Mouse (Mus musculus) stomach, embryonic 15.5 days (tissue): ENCODE data around the gene Olfr1342. TPM values are rescaled to one million over a fixed set of nuclear protein-coding genes. Genes with fewer than 3 reads are reported as not detected.

Experiments
- ATAC-seq: fragments of 200-750 bp; cut with Nextera tagmentation; 2 replicates; pipeline ENCODE4 v1.8.0; 2017; ENCODE audit warnings: low read depth, moderate number of reproducible peaks, moderate TSS enrichment; ENCODE audit not compliant: insufficient read depth, low FRiP score
- H3K27ac ChIP-seq: fragments of 300-500 bp; sonication (generic); 2 replicates; pipeline ENCODE4 v1.5.1; 2015; ENCODE audit warnings: mild to moderate bottlenecking, inconsistent platforms
- H3K27me3 ChIP-seq: fragments of 300-500 bp; sonication (generic); replicated peaks from 2 replicates; pipeline ENCODE4 v1.6.1; 2015; ENCODE audit warnings: inconsistent platforms
- H3K36me3 ChIP-seq: fragments of 300-500 bp; sonication (generic); 2 replicates; pipeline ENCODE4 v1.6.1; 2015; ENCODE audit warnings: inconsistent platforms
- H3K4me1 ChIP-seq: fragments of 300-500 bp; sonication (generic); 2 replicates; pipeline ENCODE4 v1.6.1; 2015; ENCODE audit warnings: inconsistent platforms
- H3K4me2 ChIP-seq: fragments of 300-500 bp; sonication (generic); 2 replicates; pipeline ENCODE4 v1.6.1; 2015; ENCODE audit warnings: mild to moderate bottlenecking, inconsistent platforms
- H3K4me3 ChIP-seq: fragments of 300-500 bp; sonication (generic); replicated peaks from 2 replicates; pipeline ENCODE4 v1.5.1; 2015; ENCODE audit warnings: inconsistent platforms
- H3K9ac ChIP-seq: fragments of 300-500 bp; sonication (generic); 2 replicates; pipeline ENCODE4 v1.6.1; 2015; ENCODE audit warnings: inconsistent platforms
- H3K9me3 ChIP-seq: fragments of 300-500 bp; sonication (generic); 2 replicates; pipeline ENCODE4 v1.6.1; 2016; ENCODE audit warnings: inconsistent platforms
- WGBS: fragments of 180-500 bp; shearing (Covaris S2); methylation state at CpG from one replicate; pipeline ENCODE4 v1.1.7; 2015; 5-methylcytosine and 5-hydroxymethylcytosine counted together
- polyA plus RNA-seq: library from polyadenylated mRNA; unstranded; fragments of >200 nt; fragmentation: Nextera tagmentation; extraction: Ambion mirVana; gene quantifications from 2 replicates; pipeline ENCODE4 v1.2.1, GENCODE M21; 2015

Gene Olfr1342
- polyA plus RNA-seq, 1 experiment from 2014 or later = not detected

DNA sequence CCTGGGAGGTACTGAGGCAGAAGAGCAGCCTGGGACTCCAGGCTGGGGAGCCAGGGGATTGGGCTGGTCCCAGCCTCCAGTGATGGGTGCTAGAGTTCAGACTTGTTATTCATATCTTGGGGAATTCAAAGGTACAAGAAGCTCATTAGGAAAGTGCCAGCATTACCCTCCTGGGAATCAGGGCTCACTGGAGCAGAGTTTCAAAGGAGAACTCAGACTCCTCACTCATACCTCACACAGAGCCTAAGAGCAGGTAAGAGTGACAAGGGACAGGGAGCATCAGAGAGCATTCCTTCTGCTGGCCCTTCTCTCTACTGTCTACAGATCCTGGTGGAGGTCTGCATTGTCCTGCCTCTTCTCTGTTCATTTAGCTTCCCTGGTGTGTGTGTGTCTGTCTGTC is 33.9 kb downstream of the Olfr1342 start, which contains the start of gene Olfr62:
Olfr62 (plus strand) TSS at position 301 of the 400 bp plus-strand sequence.
- no peak for ATAC-seq
- H3K27ac ChIP-seq = no peak within 1 kb of the TSS
- H3K4me2 ChIP-seq = no peak within 1 kb of the TSS
- H3K27me3 ChIP-seq = no peaks in the 10 kb centered on the region
- no peaks in the 10 kb centered on the region for H3K9me3 ChIP-seq
- no peaks in the 10 kb centered on the region for H3K36me3 ChIP-seq
- no peak within 1 kb of the TSS for H3K9ac ChIP-seq
- H3K4me1 ChIP-seq = no peaks in the 10 kb centered on the region
- H3K4me3 ChIP-seq = no peak within 1 kb of the TSS

DNA sequence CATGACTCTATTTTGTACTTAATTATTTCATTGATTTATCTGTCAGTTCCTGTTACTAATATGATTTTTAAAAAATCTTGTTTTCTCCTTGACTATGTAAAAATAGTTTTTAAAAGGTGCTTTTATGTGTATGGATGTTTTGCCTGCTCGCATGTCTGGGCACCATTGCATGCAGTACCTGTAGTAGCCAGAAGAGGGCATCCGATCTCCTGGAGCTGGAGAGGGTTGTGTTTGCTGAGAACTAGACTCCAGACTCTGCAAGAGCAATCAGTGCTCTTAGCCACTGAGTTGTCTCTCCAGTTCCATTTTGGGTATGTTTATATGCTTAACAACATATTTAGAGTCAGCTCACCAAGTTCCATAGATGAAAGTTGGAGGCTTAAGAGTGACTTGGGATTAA is 47.3 kb downstream of the Olfr1342 start:
- no peak for ATAC-seq
- no peak overlapping the region for H3K4me3 ChIP-seq
- H3K4me2 ChIP-seq = no peak overlapping the region
- H3K9me3 ChIP-seq = no peaks in the 10 kb centered on the region
- H3K27ac ChIP-seq = no peak overlapping the region
- H3K36me3 ChIP-seq = no peaks in the 10 kb centered on the region
- H3K27me3 ChIP-seq = no peaks in the 10 kb centered on the region
- H3K9ac ChIP-seq = no peak overlapping the region
- H3K4me1 ChIP-seq = no peaks in the 10 kb centered on the region
- 6% methylated on average over 2 of the region's 2 CpGs for whole genome bisulfite sequencing

DNA sequence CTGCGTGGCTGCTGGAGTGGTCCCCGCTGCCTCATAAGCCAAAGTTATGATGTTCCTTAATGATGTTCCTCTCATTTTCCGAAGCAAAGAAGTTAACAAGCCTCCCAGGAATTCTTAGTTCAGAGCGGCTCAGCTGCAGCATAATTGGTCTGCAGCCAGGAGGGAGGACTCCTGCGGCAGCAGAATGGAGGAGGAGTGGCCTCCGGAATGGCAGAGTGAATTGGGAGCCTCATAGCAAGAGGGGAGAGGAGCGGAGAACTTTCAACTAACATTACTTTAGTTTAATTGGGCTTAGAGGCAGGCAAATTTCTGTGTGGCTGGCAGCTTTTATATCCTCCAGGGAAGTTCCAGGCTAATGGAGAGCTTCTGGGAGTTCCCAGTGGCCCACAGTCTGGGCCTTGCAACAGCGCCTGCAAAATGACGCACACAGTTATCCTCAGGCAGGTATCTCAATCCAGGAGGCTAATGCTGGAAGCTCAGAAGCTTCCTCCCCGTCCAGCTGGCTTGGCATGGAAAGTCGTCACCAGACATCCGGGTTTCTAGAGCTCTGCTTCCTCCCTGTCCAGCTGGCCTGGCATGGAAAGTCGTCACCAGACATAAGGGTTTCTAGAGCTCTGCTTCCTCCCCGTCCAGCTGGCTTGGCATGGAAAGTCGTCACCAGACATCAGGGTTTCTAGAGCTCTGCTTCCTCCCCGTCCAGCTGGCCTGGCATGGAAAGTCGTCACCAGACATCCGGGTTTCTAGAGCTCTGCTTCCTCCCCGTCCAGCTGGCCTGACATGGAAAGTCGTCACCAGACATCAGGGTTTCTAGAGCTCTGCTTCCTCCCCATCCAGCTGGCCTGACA is 50.0 kb downstream of the Olfr1342 start:
- no peak for ATAC-seq
- Histone ChIP-seq H3K36me3 (no peaks in the 10 kb centered on the region), H3K27ac (peak overlapping the region; percentile 50; the same call in 1 of the 2 replicates), H3K4me3 (no peak overlapping the region), H3K9me3 (no peaks in the 10 kb centered on the region), H3K4me1 (no peaks in the 10 kb centered on the region), H3K9ac (no peak overlapping the region), H3K27me3 (no peaks in the 10 kb centered on the region), H3K4me2 (peak overlapping the region; percentile 8; the same call in 1 of the 2 replicates)
- WGBS = 43% methylated on average over 20 of the region's 20 CpGs

Other genes with a start within 250 kb of the Olfr1342 start
- 0.28 and 0.45 TPM in 2 replicates for gene Mpl, start 235.2 kb downstream of the Olfr1342 start, polyA plus RNA-seq
- gene Tie1, start 202.7 kb downstream of the Olfr1342 start, polyA plus RNA-seq = 20.6 and 22.9 TPM in 2 replicates
- 30.4 and 33.8 TPM in 2 replicates for gene 2610528J11Rik, start 165.8 kb downstream of the Olfr1342 start, polyA plus RNA-seq
- 8.7 and 10.1 TPM in 2 replicates for gene Tmem125, start 148.7 kb downstream of the Olfr1342 start, polyA plus RNA-seq
- gene Cfap57, start 72.0 kb downstream of the Olfr1342 start, polyA plus RNA-seq = 0.06 and 0.33 TPM in 2 replicates
- 129 and 151 TPM in 2 replicates for gene Ebna1bp2, start 72.0 kb downstream of the Olfr1342 start, polyA plus RNA-seq
- gene Olfr62, start 33.8 kb downstream of the Olfr1342 start, polyA plus RNA-seq = not detected in 2 replicates
- not detected in 2 replicates for gene Olfr1341, start 10.8 kb upstream of the Olfr1342 start, polyA plus RNA-seq
- gene Olfr1340, start 27.4 kb upstream of the Olfr1342 start, polyA plus RNA-seq = not detected in 2 replicates
- not detected in 2 replicates for gene Olfr1339, start 39.4 kb upstream of the Olfr1342 start, polyA plus RNA-seq
- gene Olfr1338, start 66.0 kb upstream of the Olfr1342 start, polyA plus RNA-seq = not detected in 2 replicates
- not detected in 2 replicates for gene Olfr1337, start 89.8 kb upstream of the Olfr1342 start, polyA plus RNA-seq
- not detected in 2 replicates for gene Olfr1335, start 117.2 kb upstream of the Olfr1342 start, polyA plus RNA-seq
- not detected in 2 replicates for gene Olfr1333, start 143.5 kb upstream of the Olfr1342 start, polyA plus RNA-seq
- gene Olfr1331, start 171.9 kb upstream of the Olfr1342 start, polyA plus RNA-seq = not detected in 2 replicates
- not detected in 2 replicates for gene Olfr1330, start 195.8 kb upstream of the Olfr1342 start, polyA plus RNA-seq
- gene Olfr1329, start 224.7 kb upstream of the Olfr1342 start, polyA plus RNA-seq = not detected in 2 replicates
- gene Olfr1328, start 245.9 kb upstream of the Olfr1342 start, polyA plus RNA-seq = not detected in 2 replicates